Mouse (Mus musculus) intestine, embryonic 14.5 days (tissue): ENCODE measurements around the gene Tbc1d20. TPM values are rescaled to one million over a fixed set of nuclear protein-coding genes. Genes with fewer than 3 reads are reported as not detected.
A peak's percentile ranks its signal among the peaks of the same experiment; 100 is the strongest.

Experiments
- ATAC-seq: fragments of 200-750 bp; cut with Nextera tagmentation; replicated peaks from 2 replicates; pipeline ENCODE4 v1.8.0; 2017; ENCODE audit warnings: low read depth, moderate number of reproducible peaks, moderate TSS enrichment, moderate library complexity; ENCODE audit not compliant: low FRiP score, low TSS enrichment
- DNase-seq: peaks from one replicate; pipeline ENCODE4 v3.0.0-alpha.2; 2018; ENCODE audit warnings: low spot score
- H3K27ac ChIP-seq: fragments of 300-500 bp; sonication (generic); 2 replicates; pipeline ENCODE4 v1.5.1; 2014; ENCODE audit warnings: low read depth, mild to moderate bottlenecking, control low read depth
- H3K27me3 ChIP-seq: fragments of 300-500 bp; sonication (generic); replicated peaks from 2 replicates; pipeline ENCODE4 v1.6.1; 2014; ENCODE audit warnings: low read length, control low read depth; ENCODE audit not compliant: control insufficient read depth, insufficient read depth
- H3K36me3 ChIP-seq: fragments of 300-500 bp; sonication (generic); 2 replicates; pipeline ENCODE4 v1.6.1; 2014; ENCODE audit warnings: low read length, control low read depth; ENCODE audit not compliant: control insufficient read depth, insufficient read depth
- H3K4me1 ChIP-seq: fragments of 300-500 bp; sonication (generic); replicated peaks from 2 replicates; pipeline ENCODE4 v1.6.1; 2014; ENCODE audit warnings: low read length, control low read depth, mixed read lengths; ENCODE audit not compliant: control insufficient read depth, insufficient read depth
- H3K4me2 ChIP-seq: fragments of 300-500 bp; sonication (generic); 2 replicates; pipeline ENCODE4 v1.6.1; 2014; ENCODE audit warnings: low read length
- H3K4me3 ChIP-seq: fragments of 300-500 bp; sonication (generic); 2 replicates; pipeline ENCODE4 v1.5.1; 2014; ENCODE audit warnings: low read depth, low read length, control low read depth, mixed read lengths
- H3K9ac ChIP-seq: fragments of 300-500 bp; sonication (generic); 2 replicates; pipeline ENCODE4 v1.6.1; 2014; ENCODE audit warnings: mild to moderate bottlenecking, low read length
- H3K9me3 ChIP-seq: fragments of 300-500 bp; sonication (generic); 2 replicates; pipeline ENCODE4 v1.6.1; 2016; ENCODE audit warnings: low read length, control low read depth; ENCODE audit not compliant: control insufficient read depth
- WGBS: fragments of 180-500 bp; shearing (Covaris S2); extraction: QIAGEN DNeasy Blood & Tissue Kit; methylation state at CpG from one replicate; pipeline ENCODE4 v1.1.7; 2014; 5-methylcytosine and 5-hydroxymethylcytosine counted together
- polyA plus RNA-seq: library from polyadenylated mRNA; unstranded; fragments of >200 nt; fragmentation: Nextera tagmentation; extraction: Ambion mirVana; gene quantifications from 2 replicates; pipeline ENCODE4 v1.2.1, GENCODE M21; 2014

Gene Tbc1d20
- polyA plus RNA-seq, 1 experiment from 2014 or later: 31.7 TPM

DNA sequence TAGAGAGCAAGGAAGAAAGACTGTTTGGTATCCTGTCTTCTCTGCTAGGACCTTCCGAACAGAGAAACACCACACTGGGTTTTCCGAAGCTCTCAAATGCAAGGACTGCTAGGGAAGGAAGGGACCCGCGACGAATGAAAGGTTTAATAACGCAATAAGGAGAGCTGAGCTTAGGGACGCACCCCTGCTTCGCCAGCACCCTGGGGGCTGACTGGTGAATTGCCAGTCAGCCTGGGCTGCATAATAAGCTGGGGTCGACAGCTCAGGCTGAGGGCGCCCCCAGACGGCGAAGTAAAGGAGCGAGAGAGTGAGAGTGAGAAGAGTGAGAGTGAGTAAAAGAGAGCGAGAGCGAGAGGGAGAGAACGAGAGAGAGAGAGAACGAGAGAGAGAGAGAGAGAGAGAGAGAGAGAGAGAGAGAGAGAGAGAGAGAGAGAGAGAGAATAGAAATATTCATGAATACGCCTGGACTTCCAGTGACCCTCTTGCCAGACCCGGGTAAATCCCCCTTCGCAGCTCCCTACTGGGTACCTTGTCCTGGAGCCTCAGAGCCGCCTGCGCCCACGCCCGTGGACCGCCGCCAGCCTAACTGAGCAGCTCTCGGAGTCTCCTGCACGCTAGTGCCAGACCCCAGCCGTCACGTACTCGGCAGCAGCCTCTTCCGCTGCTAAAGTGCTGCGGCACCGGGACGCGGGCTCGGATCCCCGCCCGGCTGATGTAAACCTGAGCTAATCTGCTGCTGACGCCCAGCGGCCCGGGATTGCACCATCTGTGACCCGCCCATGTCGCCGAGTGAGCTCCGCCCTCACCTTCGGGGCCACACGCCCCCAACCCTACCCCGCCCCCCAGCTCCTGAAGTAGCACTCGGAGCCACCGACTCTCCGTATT, 49.9 kb downstream of the Tbc1d20 start, which contains the start of gene Trib3:
TSS of gene Trib3 (minus strand) at position 704 of the 885 bp plus-strand sequence.
- no peaks in the 10 kb centered on the region for H3K9me3 ChIP-seq
- DNase-seq (peak; percentile 84), ATAC-seq (peak; percentile 85)
- H3K4me2 ChIP-seq: peak within 1 kb of the TSS; percentile 97
- 1% methylated on average over 52 of the region's 52 CpGs for WGBS
- H3K36me3 ChIP-seq: no peaks in the 10 kb centered on the region
- 0 out of 2 replicates have a peak, but pooled peaks cover 3% of the 10 kb centered on the region for H3K4me1 ChIP-seq
- H3K27me3 ChIP-seq: no peaks in the 10 kb centered on the region
- no peak within 1 kb of the TSS for H3K27ac ChIP-seq
- peak within 1 kb of the TSS; percentile 49 for H3K9ac ChIP-seq
- peak within 1 kb of the TSS; percentile 56 for H3K4me3 ChIP-seq

DNA sequence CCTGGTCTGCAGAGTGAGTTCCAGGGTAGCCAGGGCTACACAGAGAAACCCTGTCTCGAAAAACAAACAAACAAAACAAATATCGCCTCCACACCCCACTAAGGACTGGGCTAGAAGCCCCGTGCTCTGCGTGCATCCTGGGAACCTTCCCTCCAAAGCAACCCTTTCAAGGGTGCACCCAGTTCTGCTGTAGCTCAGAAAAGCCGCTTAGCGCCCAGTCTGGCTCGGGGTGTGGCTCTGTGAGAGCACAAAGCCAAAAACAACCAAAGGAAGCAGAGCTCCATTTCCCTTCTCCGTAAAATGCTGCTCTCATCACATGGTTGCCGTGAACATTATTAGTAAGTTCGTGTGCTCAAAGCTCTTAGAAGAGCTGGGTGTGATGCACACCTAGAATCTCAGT, 50.7 kb downstream of the Tbc1d20 start:
- WGBS: 12% methylated on average over 10 of the region's 10 CpGs
- H3K9me3 ChIP-seq: no peaks in the 10 kb centered on the region
- peak overlapping the region; percentile 56 for H3K4me3 ChIP-seq
- H3K27ac ChIP-seq: no peak overlapping the region
- H3K36me3 ChIP-seq: no peaks in the 10 kb centered on the region
- ATAC-seq (no peak), DNase-seq (no peak)
- H3K9ac ChIP-seq: peak overlapping the region; percentile 49; the same call in 1 of the 2 replicates
- 0 out of 2 replicates have a peak, but pooled peaks cover 3% of the 10 kb centered on the region for H3K4me1 ChIP-seq
- H3K4me2 ChIP-seq: peak overlapping the region; percentile 97
- no peaks in the 10 kb centered on the region for H3K27me3 ChIP-seq

DNA sequence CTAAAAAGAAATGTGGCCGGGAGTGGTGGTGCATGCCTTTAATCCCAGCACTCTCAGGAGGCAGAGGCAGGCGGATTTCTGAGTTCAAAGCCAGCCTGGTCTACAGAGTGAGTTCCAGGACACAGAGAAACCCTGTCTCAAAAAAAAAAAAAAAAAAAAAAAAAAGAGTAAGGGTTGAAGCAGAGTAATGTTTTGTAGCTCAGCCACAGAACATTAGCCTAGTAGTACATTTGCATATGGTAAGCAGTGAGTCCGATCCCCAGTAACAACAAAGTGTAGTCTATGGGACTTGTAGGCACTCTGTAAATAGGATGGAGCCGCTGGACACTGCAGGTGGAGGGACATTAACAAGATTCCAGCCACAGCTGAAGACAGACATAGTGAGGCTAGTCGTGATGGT, 51.3 kb downstream of the Tbc1d20 start:
- ATAC-seq (no peak), DNase-seq (no peak)
- Histone ChIP-seq H3K9me3 (no peaks in the 10 kb centered on the region), H3K4me1 (0 out of 2 replicates have a peak, but pooled peaks cover 3% of the 10 kb centered on the region), H3K4me3 (no peak overlapping the region), H3K4me2 (no peak overlapping the region), H3K36me3 (no peaks in the 10 kb centered on the region), H3K9ac (no peak overlapping the region), H3K27ac (no peak overlapping the region), H3K27me3 (no peaks in the 10 kb centered on the region)
- WGBS: 64% methylated on average over 5 of the region's 5 CpGs

DNA sequence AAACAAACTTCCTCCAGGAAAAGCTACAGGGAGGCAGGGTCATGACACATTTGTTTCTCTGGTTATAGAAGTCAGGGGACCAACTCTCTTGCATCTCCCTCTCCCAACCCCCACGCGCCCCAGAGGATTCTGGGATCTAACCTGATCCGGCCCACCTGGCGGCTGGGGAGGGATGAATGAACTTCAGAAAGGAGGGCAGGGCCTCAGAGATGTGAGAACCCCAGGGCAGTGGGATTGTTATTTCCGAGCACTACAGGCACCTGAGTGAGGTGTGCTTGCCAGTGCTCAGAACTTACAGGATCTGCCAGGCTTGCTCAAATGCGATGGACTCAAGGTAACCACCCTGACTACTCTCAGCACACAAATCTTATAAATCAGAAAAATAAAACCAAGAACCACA, 51.8 kb downstream of the Tbc1d20 start:
- H3K9ac ChIP-seq: no peak overlapping the region
- H3K9me3 ChIP-seq: no peaks in the 10 kb centered on the region
- no peaks in the 10 kb centered on the region for H3K36me3 ChIP-seq
- no peak overlapping the region for H3K4me3 ChIP-seq
- H3K27ac ChIP-seq: no peak overlapping the region
- DNase-seq: no peak
- H3K4me1 ChIP-seq: 0 out of 2 replicates have a peak, but pooled peaks cover 3% of the 10 kb centered on the region
- no peaks in the 10 kb centered on the region for H3K27me3 ChIP-seq
- no peak overlapping the region for H3K4me2 ChIP-seq
- 62% methylated on average over 6 of the region's 6 CpGs for WGBS
- ATAC-seq: no peak

DNA sequence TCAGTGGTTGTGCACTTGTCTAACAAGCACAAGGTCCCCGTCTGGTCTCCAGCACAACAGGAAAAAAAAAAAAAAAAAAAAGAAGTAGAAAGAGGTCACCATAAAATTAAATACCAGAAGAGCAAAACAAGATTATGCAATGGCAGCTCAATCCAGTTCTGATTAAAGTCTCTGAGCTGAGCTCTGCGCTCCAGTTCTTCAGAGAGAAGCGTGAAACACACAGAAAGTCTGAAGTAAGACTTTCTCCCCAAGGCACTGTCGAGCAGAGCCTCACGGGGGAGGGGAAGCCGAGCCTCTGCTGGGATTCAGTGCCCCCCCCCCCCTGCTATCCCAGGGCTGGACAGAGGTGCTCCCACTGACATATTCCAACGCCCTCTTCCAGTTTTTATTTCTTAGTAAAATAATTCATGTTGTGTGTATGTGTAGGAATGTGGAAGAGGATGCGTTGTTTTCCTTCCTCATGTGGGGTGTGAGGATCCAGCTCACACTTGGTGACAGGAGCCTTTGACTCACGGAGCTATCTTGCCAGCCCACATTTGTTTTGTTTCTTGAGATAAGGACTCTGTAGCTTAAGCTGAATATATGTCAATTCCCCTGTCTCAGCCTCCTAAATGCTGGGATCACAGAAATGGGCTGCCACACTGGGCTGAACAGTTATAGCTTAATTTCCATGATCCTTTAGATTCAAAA, 53.3 kb downstream of the Tbc1d20 start:
- 45% methylated on average over 9 of the region's 9 CpGs for WGBS
- no peak for ATAC-seq

DNA sequence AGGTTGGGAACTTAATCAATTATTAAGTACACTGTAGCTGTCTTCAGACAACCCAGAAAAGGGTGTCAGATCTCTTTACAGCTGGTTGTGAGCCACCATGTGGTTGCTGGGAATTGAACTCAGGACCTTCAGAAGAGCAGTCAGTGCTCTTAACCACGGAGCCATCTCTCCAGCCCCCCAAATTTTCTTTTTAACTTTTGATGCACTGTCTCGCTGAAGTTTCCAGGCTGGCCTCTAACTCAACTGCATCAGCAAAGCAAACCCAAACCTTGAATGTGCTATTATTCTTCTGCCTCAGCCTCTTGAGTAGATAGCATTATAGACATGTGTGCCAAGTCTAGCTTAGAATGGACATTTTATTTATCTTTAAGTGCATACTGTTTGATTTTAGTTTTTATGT, 54.1 kb downstream of the Tbc1d20 start:
- DNase-seq (no peak), ATAC-seq (no peak)
- Histone ChIP-seq H3K27me3 (no peaks in the 10 kb centered on the region), H3K9ac (no peak overlapping the region), H3K9me3 (no peaks in the 10 kb centered on the region), H3K27ac (no peak overlapping the region), H3K4me3 (no peak overlapping the region), H3K4me2 (no peak overlapping the region), H3K36me3 (no peaks in the 10 kb centered on the region), H3K4me1 (0 out of 2 replicates have a peak, but pooled peaks cover 3% of the 10 kb centered on the region)
- 87% methylated on average over 2 of the region's 2 CpGs for WGBS

More for the DNA sequence above, 53.3 kb downstream of the Tbc1d20 start:
- Histone ChIP-seq H3K9me3 (no peaks in the 10 kb centered on the region), H3K27ac (no peak overlapping the region), H3K4me2 (no peak overlapping the region), H3K4me1 (0 out of 2 replicates have a peak, but pooled peaks cover 3% of the 10 kb centered on the region), H3K9ac (no peak overlapping the region), H3K27me3 (no peaks in the 10 kb centered on the region), H3K36me3 (no peaks in the 10 kb centered on the region), H3K4me3 (no peak overlapping the region)
- DNase-seq: no peak

DNA sequence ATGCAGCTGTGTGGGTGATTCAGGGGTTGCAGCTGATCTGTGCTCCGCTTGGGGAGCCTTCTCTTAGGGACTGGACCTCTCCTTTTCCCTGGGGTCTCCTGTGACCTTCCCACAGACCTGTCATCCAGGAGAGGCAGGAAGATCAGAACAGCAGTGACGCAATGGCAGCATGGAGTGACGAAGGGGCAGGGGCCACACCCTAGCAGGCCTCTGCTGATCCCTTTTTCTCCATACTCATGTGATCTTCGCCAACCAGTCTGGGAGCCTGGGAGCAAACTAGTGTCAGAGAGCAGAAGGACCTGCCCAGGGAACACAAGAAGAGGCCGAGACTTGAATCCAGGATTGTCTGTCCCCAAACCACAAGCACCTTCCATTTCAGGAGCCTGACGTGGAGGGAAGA, 55.6 kb downstream of the Tbc1d20 start:
- no peak overlapping the region for H3K9ac ChIP-seq
- no peak overlapping the region for H3K4me3 ChIP-seq
- WGBS: 84% methylated on average over 6 of the region's 6 CpGs
- H3K4me1 ChIP-seq: 0 out of 2 replicates have a peak, but pooled peaks cover 2% of the 10 kb centered on the region
- no peak overlapping the region for H3K27ac ChIP-seq
- H3K27me3 ChIP-seq: no peaks in the 10 kb centered on the region
- no peak overlapping the region for H3K4me2 ChIP-seq
- ATAC-seq (no peak), DNase-seq (no peak)
- H3K36me3 ChIP-seq: no peaks in the 10 kb centered on the region
- H3K9me3 ChIP-seq: no peaks in the 10 kb centered on the region

DNA sequence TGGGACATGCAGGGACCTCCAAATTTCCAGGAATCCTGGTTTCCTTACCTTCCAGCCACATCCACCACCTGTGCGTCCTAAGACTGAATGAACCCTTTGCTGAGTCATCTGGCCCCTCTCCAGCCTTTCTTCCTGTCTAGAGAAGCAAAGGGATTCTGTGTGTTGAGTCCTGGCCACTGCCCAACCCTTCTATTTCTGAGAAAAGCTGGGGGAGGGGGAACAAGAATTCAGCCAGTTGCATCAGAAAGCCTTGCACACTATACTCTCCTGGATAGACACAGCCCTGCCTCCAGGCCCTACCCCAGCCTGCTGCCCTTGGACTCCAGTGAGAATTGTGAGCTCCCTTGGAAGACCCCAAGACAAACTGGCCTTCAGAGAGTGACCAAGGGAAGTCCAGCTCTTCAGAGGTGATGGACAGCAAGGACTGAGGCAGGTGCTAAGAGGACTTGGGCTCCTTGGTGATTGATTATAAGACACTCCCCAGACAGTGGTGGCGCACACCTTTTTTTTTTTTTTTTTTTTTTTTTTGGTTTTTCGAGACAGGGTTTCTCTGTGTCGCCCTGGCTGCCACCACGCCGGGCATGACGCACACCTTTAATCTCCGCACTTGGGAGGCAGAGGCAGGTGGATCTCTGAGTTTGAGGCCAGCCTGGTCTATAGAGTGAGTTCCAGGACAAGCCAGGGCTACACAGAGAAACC, 56.4 kb downstream of the Tbc1d20 start:
- ATAC-seq: 0 out of 2 replicates have a peak, but pooled peaks have one; percentile 18
- no peak for DNase-seq
- Histone ChIP-seq H3K4me3 (no peak overlapping the region), H3K27ac (no peak overlapping the region), H3K36me3 (no peaks in the 10 kb centered on the region), H3K4me2 (no peak overlapping the region), H3K9me3 (no peaks in the 10 kb centered on the region), H3K9ac (no peak overlapping the region), H3K27me3 (no peaks in the 10 kb centered on the region), H3K4me1 (no peaks in the 10 kb centered on the region)
- 84% methylated on average over 8 of the region's 8 CpGs for WGBS
